ENCODE assay signal across 22 mouse cellular contexts in the genomic region with DNA sequence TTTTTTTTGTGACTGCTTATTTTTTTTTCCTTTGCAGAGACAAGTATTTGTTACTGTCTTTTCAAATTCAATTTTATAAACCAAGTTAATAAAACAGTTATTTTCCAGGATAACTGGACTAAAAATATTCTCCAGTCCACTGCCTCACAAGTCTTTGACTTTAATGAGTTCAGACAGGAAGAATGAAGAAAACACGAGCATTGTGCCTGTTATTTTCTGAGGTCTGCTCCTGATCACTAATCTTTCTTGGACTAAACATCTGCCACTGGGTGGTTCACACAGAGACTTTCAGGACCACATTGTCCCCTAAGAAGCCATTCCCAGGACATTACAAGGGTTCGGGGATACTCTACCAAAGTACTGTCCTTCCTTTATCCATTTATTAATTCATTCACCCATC.
A peak's percentile ranks its signal among the peaks of the same experiment; 100 is the strongest.
DNase-seq lines count a peak whose midpoint lies in the region; ATAC-seq and TF ChIP-seq lines count a peak whose summit lies in the region.
"Had no signal": no experiment of that assay in that cellular context is flagged by ENCODE, and none has a peak within 500 bp of the region (broad histone marks: within the 10 kb centered on the region; RNA-seq: fewer than 3 reads in every experiment).

No protein-coding gene starts in this region.

- H3K4me2 ChIP-seq in midbrain, embryonic 14.5 days (ENCODE audit: low read length) = no peak overlapping the region

- H3K27me3 ChIP-seq in kidney, adult 2 months (replicated peaks; ENCODE audit: control insufficient read depth, insufficient read depth, low read length) = no peaks in the 10 kb centered on the region
- no peaks in the 10 kb centered on the region for H3K27me3 ChIP-seq in midbrain, embryonic 14.5 days (ENCODE audit: control insufficient read depth, insufficient read depth, low read length)
- H3K27me3 ChIP-seq: CH12.LX, Patski had no signal

- H3K9ac ChIP-seq in midbrain, embryonic 14.5 days (replicated peaks; ENCODE audit: low read length) = no peak overlapping the region

- no peak overlapping the region for H3K4me3 ChIP-seq in kidney, adult 2 months (ENCODE audit: insufficient read depth, low read depth, low read length)
- no peak overlapping the region for H3K4me3 ChIP-seq in midbrain, embryonic 14.5 days (replicated peaks; ENCODE audit: low read depth, low read length)

- ATAC-seq in midbrain, embryonic 14.5 days (ENCODE audit: low FRiP score, low TSS enrichment) = no peak
- ATAC-seq: activated CD4-positive, CD25-positive, alpha-beta regulatory T cell, adult 4 months; CD4-positive, CD25-positive, alpha-beta regulatory T cell, adult 4 months; Patski had no signal

- no peak for TF ChIP-seq POLR2A in kidney, adult 2 months (IDR thresholded peaks at IDR 0.05; ENCODE audit: low read depth, low read length)

- WGBS in kidney, adult 2 months = 69% methylated on average over 2 of the region's 2 CpGs
- 50% methylated on average over 2 of the region's 2 CpGs for WGBS in midbrain, embryonic 14.5 days

- H3K4me1 ChIP-seq in kidney, adult 2 months (ENCODE audit: control insufficient read depth, insufficient read depth, low read length) = no peaks in the 10 kb centered on the region
- H3K4me1 ChIP-seq in midbrain, embryonic 14.5 days (ENCODE audit: control insufficient read depth, insufficient read depth, low read length) = no peaks in the 10 kb centered on the region

- H3K36me3 ChIP-seq in kidney, adult 2 months (ENCODE audit: control insufficient read depth, insufficient read depth, low read length) = no peaks in the 10 kb centered on the region
- H3K36me3 ChIP-seq in midbrain, embryonic 14.5 days (ENCODE audit: control insufficient read depth, insufficient read depth, low read length) = no peaks in the 10 kb centered on the region
- H3K36me3 ChIP-seq: G1E had no signal

- DNase-seq in Muller cell, postnatal 12 days (ENCODE audit: inconsistent ontology term) = peak; percentile 84
- peak; percentile 53 for DNase-seq in retina, embryonic 14.5 days (ENCODE audit: low spot score)
- peak; percentile 44 for DNase-seq in retina, postnatal 1 day
- DNase-seq in kidney, adult 2 months = no peak
- no peak for DNase-seq in midbrain, embryonic 14.5 days
- no peak for DNase-seq in urinary bladder, postnatal 25 days (ENCODE audit: low spot score)
- DNase-seq: adrenal gland, adult 2 months; adrenal gland, adult 8-10 months; adrenal gland, postnatal 10 days; adrenal gland, postnatal 14 days; adrenal gland, postnatal 25 days; adrenal gland, postnatal 36 days; B cell, adult 2 months; cerebellum, adult 11 months; cerebellum, adult 11-12 months; cerebellum, adult 18-20 months; cerebellum, adult 2 months had no signal

- TF ChIP-seq CTCF in kidney, adult 2 months (conservative IDR thresholded peaks at IDR 0.05; ENCODE audit: insufficient read depth, insufficient read length, low read depth, low read length) = no peak

- no peak overlapping the region for H3K27ac ChIP-seq in kidney, adult 2 months (ENCODE audit: insufficient read depth, low read depth, low read length)
- H3K27ac ChIP-seq in midbrain, embryonic 14.5 days (replicated peaks; ENCODE audit: low read depth, low read length) = no peak overlapping the region

- no peaks in the 10 kb centered on the region for H3K9me3 ChIP-seq in midbrain, embryonic 14.5 days (ENCODE audit: control insufficient read depth, low read length)

Comparison
In these comparisons a context has a peak if more than half of its experiments do, and no peak if none do; other contexts are left out.
1. DNase-seq: peak in Muller cell, postnatal 12 days (single experiment), retina, embryonic 14.5 days (single experiment) and retina, postnatal 1 day (single experiment); none in kidney, adult 2 months (single experiment), midbrain, embryonic 14.5 days (single experiment) and urinary bladder, postnatal 25 days (single experiment).